Mouse (Mus musculus) heart, adult 18-20 months (tissue): ENCODE measurements around the gene Kcnab2. TPM values are rescaled to one million over a fixed set of nuclear protein-coding genes. Genes with fewer than 3 reads are reported as not detected.
A peak's percentile ranks its signal among the peaks of the same experiment; 100 is the strongest.

Experiments
- DNase-seq, 2 experiments: peaks; one replicate each; pipeline ENCODE4 v3.0.0; 2021 to 2022; ENCODE audit warnings: mixed read lengths in 1 of 2
- total RNA-seq, 2 experiments: library from RNA; stranded (reverse); gene quantifications; 2 replicates each; pipeline ENCODE4 v1.2.3; 2021

Gene Kcnab2
- total RNA-seq, 2 experiments from 2014 or later: 2.7 to 3.3 TPM

DNA sequence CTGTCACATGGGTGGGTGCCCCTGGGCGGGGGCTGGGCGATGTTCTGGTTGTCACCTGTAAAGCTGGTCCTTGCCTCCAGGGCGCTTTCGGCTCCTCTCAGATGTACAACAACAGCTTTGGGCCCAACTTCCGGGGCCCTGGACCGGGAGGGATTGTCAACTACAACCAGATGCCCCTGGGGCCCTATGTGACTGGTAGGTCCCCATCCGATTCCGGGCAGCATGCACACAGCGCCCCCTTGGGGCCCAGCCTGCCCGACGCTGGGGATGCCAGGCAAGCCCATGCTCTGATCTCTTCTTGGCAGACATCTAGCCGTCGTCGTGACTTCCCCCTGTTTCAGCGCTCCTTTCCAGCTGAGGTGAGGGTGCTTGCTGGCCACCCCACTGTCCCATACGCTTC, 92.0 kb downstream of the Kcnab2 start:
- peak in 1 of 2 experiments; percentile 13 for DNase-seq

DNA sequence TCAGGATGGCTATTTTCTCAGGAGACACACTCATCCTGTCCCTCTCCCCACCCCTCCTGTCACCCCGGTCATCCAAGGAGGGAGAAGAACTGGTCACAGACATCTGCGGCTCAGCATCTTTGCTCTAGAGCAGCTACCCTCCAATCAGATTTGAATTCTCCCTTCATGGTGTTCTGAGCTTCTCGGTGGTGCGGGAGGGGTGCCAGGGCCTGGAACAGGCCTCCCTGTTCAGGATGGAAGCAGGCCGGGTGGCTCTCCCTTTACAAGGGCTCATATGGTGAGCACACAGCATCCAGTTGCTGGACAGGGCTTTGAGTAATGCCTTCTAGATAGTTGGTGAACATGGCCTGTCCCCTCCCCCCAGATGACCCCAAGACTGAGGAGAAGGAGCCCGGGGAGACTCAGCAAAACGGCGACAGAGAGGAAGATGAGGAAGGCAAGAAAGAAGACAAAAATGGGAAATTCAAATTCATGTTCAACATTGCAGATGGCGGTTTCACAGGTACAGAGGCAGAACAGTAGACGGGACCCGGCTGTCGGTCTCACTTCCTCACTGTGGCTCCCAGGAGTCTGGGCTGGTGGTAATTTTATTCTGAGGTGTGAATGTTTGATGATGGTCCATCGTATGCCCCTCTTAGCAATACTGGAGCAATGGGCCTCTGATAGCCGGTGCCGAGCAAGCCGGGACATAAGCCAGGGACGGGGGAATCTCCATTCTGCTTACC, 95.0 kb downstream of the Kcnab2 start:
- DNase-seq: no peak

DNA sequence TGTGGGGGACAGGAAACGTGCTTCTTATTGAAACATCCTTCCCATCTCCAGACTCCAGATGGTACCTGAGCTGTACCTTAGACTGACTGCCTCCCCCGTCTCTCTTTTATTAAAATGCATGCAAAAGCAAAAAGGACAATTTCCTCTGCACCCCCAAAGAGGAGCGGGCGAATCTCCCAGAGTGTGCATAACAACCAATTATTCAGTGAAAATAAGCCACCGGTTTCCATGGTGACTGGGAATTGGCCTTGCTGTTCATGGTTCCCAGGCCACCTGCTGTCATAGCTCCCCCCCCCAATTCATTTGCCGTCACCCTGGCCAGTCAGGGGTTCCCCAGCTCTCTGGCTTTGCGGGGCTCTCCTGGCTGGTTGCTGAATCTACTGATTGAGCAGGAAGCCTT, 112.4 kb downstream of the Kcnab2 start:
- DNase-seq: no peak

DNA sequence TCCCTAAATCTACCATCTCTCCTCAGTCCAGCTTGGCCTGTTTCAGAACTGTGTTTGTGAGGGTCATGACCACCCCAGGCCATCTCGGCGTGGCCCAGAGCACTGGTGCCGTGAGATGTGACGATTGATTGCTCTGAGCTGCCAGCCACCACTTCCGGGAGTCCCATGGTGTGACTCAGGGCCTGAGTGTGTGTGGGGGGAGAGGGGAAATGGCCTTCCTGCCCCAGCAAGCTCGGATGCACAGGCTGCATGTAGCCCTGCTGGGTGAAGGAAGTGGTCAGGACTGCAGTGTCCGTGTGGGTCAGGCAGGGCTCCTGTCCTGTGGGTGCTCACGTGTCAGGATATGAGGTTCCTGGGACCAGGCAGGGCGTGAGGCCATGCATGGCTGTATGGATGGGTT, 115.5 kb downstream of the Kcnab2 start:
- no peak for DNase-seq

DNA sequence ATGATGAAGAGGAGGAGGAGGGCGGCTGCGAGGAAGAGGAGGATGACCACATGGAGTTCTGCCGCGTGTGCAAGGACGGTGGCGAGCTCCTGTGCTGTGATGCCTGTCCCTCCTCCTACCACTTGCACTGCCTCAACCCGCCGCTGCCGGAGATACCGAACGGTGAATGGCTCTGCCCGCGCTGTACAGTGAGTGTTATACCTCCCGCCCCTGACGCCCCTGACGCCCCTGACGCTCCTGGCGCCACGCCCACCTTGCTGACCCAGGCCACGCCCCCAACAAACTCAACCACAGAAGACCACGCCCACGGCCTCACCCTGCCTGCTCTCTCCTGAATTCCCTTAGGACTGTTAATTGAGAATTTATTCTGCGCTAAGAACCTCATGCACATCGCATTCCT, 116.8 kb downstream of the Kcnab2 start:
- no peak for DNase-seq

- no peak for DNase-seq
Observed at GRCm38 (mm10) chr4:152359700-152360099, 118.0 kb downstream of the Kcnab2 start.

DNA sequence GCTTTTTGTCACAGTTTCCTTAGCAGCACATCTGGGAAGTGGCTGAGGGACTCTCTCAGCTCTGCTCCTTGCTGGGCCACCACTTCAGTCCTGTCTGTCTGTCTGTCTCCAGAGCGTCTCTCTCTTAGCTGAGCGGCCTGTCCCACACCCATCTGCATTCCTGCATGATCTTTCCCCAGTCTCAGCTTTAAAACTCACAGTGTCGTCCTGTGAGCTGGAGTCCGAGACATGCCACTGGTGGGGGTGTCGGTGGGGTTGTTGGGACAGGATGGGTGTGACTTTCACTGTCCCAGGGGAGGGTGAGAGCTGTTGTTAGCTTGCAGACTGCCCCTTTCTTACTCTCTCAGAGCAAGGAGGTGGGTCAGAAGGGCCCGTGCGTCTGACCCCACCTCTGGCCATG, 122.0 kb downstream of the Kcnab2 start:
- no peak for DNase-seq

DNA sequence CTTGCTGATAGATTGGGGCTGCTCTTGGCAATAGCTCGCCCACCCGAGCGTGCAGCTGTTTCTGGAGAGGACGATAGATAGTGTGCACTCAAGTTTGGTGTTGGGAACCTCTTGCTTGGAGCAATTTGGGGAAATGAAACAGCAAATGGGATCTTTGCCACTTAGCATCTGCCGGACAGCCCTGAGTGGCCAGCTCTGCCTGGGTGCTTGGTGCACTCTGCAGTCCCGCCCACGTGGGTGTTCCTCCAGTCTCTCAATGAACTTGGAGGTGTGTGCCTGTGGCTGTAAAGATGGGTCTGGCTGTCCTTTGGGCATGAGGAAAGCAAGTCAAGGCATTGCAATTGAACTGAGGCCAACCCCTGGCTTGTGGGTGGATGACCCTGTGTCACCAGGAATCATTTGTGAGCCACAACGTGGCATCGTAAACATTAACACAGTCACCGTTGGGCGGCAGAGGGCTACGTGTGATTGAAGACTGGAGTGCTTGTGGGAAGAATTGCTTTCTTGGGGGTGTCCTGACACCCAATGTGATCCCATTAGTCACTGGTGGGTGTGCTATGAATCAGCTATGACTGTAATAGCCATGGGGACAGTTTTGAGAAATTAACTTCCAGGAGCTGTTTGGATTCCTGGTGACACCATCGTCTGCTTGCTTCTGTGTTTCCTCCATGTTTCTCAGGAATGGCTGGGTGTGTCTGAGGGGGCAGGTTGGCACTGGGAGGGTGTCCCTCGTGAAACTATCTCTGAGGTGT, 123.6 kb downstream of the Kcnab2 start:
- DNase-seq: peak in 1 of 2 experiments; percentile 45

DNA sequence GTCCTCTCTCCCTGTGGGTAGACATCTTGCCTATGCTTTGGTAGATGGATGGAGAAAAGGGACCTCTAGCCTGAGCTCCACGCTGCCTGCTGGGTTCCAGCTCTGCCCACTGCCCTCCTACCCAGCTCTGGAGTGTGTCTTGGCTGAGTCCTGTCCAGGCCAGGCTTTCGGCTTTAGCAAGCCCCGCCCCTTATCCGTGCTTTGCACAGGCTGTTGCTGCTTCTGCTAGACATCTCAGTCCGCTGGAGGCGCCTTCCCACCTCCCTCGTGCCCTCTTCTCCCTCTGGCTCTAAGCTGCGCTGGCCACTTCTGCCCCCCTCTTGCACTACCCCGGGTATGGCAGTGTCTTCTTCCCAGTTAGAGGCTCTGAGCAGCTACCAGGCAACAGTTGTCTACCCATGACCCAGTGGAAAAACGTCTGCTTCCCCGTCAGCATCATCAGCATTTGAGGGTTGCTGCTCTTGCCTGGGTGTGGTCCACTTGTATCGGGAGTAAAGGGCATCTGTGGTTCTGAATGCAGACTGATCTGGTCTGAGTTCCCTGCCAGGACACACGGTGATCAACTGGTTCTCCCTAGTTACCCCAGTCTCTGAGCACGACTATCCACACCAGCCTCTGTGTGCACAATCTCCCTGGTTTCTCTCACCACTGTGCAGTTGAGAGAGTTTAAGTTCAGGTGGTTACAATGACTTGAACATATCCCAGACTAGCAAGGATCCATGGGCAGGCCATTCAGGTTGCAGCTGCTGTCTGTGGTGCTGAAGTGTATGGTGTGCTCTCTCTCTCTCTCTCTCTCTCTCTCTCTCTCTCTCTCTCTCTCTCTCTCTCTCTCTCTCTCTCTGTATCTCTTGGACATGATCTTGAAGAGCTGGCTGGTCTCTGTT, 126.0 kb downstream of the Kcnab2 start:
- no peak for DNase-seq

- no peak for DNase-seq
Observed at GRCm38 (mm10) chr4:152350722-152351421, 126.8 kb downstream of the Kcnab2 start.

GRCm38 (mm10) chr4:152349837-152350381, 127.8 kb downstream of the Kcnab2 start:
- no peak for DNase-seq

- peak; percentile 63 to 79 for DNase-seq
Observed at GRCm38 (mm10) chr4:152345120-152345889, 132.4 kb downstream of the Kcnab2 start.

GRCm38 (mm10) chr4:152344651-152345050, 133.0 kb downstream of the Kcnab2 start:
- DNase-seq: no peak

GRCm38 (mm10) chr4:152343296-152343695, 134.4 kb downstream of the Kcnab2 start:
- peak in 1 of 2 experiments; percentile 22 for DNase-seq

Other genes starting within 250 kb of the Kcnab2 start
- gene Gpr153, start 203.6 kb downstream of the Kcnab2 start, total RNA-seq: 10 to 100 TPM in 1 of 2 experiments, 1 to 10 TPM in 1; 8.0 to 10.2 TPM
- gene Hes3, start 186.2 kb downstream of the Kcnab2 start, total RNA-seq: not detected
- 10 to 100 TPM; 25.7 to 32.2 TPM for gene Icmt, start 180.6 kb downstream of the Kcnab2 start, total RNA-seq
- gene Rnf207, start 158.9 kb downstream of the Kcnab2 start, total RNA-seq: 10 to 100 TPM; 38.8 to 46.0 TPM
- 100 to 1,000 TPM; 275 to 290 TPM for gene Rpl22, start 152.1 kb downstream of the Kcnab2 start, total RNA-seq
- gene Chd5, start 139.2 kb downstream of the Kcnab2 start, total RNA-seq: under 1 TPM; 0.20 to 0.36 TPM
- 1 to 10 TPM in 1 of 2 experiments, under 1 TPM in 1; 0.90 to 1.1 TPM for gene Nphp4, start 1.2 kb downstream of the Kcnab2 start, total RNA-seq